Mouse (Mus musculus) embryonic facial prominence, embryonic 12.5 days (tissue): ENCODE results near the gene Dnaaf5. TPM values are rescaled to one million over a fixed set of nuclear protein-coding genes. Genes with fewer than 3 reads are reported as not detected.

Source experiments
- ATAC-seq: fragments of 200-750 bp; cut with Nextera tagmentation; 2 replicates; pipeline ENCODE4 v1.8.0; 2017; ENCODE audit not compliant: insufficient number of reproducible peaks, insufficient read depth, low FRiP score, low TSS enrichment
- H3K27ac ChIP-seq: fragments of 300-500 bp; sonication (generic); 2 replicates; pipeline ENCODE4 v1.5.1; 2016; ENCODE audit warnings: mild to moderate bottlenecking
- H3K27me3 ChIP-seq: fragments of 300-500 bp; sonication (generic); 2 replicates; pipeline ENCODE4 v1.6.1; 2016; ENCODE audit warnings: mild to moderate bottlenecking, moderate library complexity
- H3K36me3 ChIP-seq: fragments of 300-500 bp; sonication (generic); 2 replicates; pipeline ENCODE4 v1.6.1; 2016; ENCODE audit warnings: mild to moderate bottlenecking
- H3K4me1 ChIP-seq: fragments of 300-500 bp; sonication (generic); 2 replicates; pipeline ENCODE4 v1.6.1; 2016
- H3K4me2 ChIP-seq: fragments of 300-500 bp; sonication (generic); replicated peaks from 2 replicates; pipeline ENCODE4 v1.6.1; 2016; ENCODE audit warnings: mild to moderate bottlenecking, moderate library complexity
- H3K4me3 ChIP-seq: fragments of 300-500 bp; sonication (generic); 2 replicates; pipeline ENCODE4 v1.5.1; 2016; ENCODE audit warnings: mild to moderate bottlenecking
- H3K9ac ChIP-seq: fragments of 300-500 bp; sonication (generic); 2 replicates; pipeline ENCODE4 v1.6.1; 2016; ENCODE audit warnings: mild to moderate bottlenecking, moderate library complexity
- H3K9me3 ChIP-seq: fragments of 300-500 bp; sonication (generic); 2 replicates; pipeline ENCODE4 v1.6.1; 2016; ENCODE audit warnings: mild to moderate bottlenecking, moderate library complexity
- WGBS: fragments of 180-500 bp; shearing (Covaris S2); methylation state at CpG from one replicate; pipeline ENCODE4 v1.1.7; 2016; 5-methylcytosine and 5-hydroxymethylcytosine counted together
- polyA plus RNA-seq: library from polyadenylated mRNA; unstranded; fragments of >200 nt; fragmentation: Nextera tagmentation; extraction: Ambion mirVana; gene quantifications from 2 replicates; pipeline ENCODE4 v1.2.1, GENCODE M21; 2016

Dnaaf5 gene
- polyA plus RNA-seq = 6.0 TPM in 2 replicates

GRCm38 (mm10) chr5:139149681-139150602 lies at the start of gene Dnaaf5, which contains the start of gene Prkar1b:
Dnaaf5 (plus strand) TSS chr5:139150223.
Prkar1b (minus strand) TSS chr5:139150001.
- H3K27ac ChIP-seq = peak within 1 kb of the TSS; percentile 84
- H3K4me1 ChIP-seq = peaks cover 15% of the 10 kb centered on the region
- 1% methylated on average over 85 of the region's 87 CpGs for WGBS
- ATAC-seq = peak; percentile 93
- peak within 1 kb of the TSS; percentile 97 for H3K4me3 ChIP-seq
- H3K4me2 ChIP-seq = peak within 1 kb of the TSS; percentile 88
- peak within 1 kb of the TSS; percentile 85 for H3K9ac ChIP-seq
- no peaks in the 10 kb centered on the region for H3K27me3 ChIP-seq
- no peaks in the 10 kb centered on the region for H3K9me3 ChIP-seq
- peaks cover 29% of the 10 kb centered on the region for H3K36me3 ChIP-seq

- WGBS = 70% methylated on average over 6 of the region's 6 CpGs
- ATAC-seq = no peak
- Histone ChIP-seq H3K27ac (no peak overlapping the region), H3K36me3 (no peaks in the 10 kb centered on the region), H3K4me2 (no peak overlapping the region), H3K9ac (no peak overlapping the region), H3K9me3 (no peaks in the 10 kb centered on the region), H3K4me3 (no peak overlapping the region), H3K27me3 (no peaks in the 10 kb centered on the region), H3K4me1 (no peaks in the 10 kb centered on the region)
These were observed 48.2 kb upstream of the Dnaaf5 start for GRCm38 (mm10) chr5:139101783-139102182.

- Histone ChIP-seq H3K27ac (no peak overlapping the region), H3K4me2 (no peak overlapping the region), H3K4me1 (no peaks in the 10 kb centered on the region), H3K9me3 (no peaks in the 10 kb centered on the region), H3K36me3 (no peaks in the 10 kb centered on the region), H3K27me3 (no peaks in the 10 kb centered on the region), H3K9ac (no peak overlapping the region), H3K4me3 (no peak overlapping the region)
- ATAC-seq = no peak
- 74% methylated on average over 9 of the region's 9 CpGs for WGBS
These were observed 42.2 kb upstream of the Dnaaf5 start for GRCm38 (mm10) chr5:139107815-139108214.

GRCm38 (mm10) chr5:139110140-139110855 lies 39.7 kb upstream of the Dnaaf5 start:
- Histone ChIP-seq H3K4me1 (no peaks in the 10 kb centered on the region), H3K4me2 (no peak overlapping the region)
- ATAC-seq = no peak

GRCm38 (mm10) chr5:139111991-139112390 lies 38.0 kb upstream of the Dnaaf5 start:
- no peak overlapping the region for H3K27ac ChIP-seq
- no peak overlapping the region for H3K4me3 ChIP-seq
- H3K9ac ChIP-seq = no peak overlapping the region
- H3K9me3 ChIP-seq = no peaks in the 10 kb centered on the region
- H3K4me2 ChIP-seq = no peak overlapping the region
- WGBS = 86% methylated on average over 9 of the region's 9 CpGs
- no peaks in the 10 kb centered on the region for H3K27me3 ChIP-seq
- ATAC-seq = no peak
- H3K4me1 ChIP-seq = no peaks in the 10 kb centered on the region
- no peaks in the 10 kb centered on the region for H3K36me3 ChIP-seq

More at GRCm38 (mm10) chr5:139110140-139110855, 39.7 kb upstream of the Dnaaf5 start:
- no peak overlapping the region for H3K9ac ChIP-seq
- H3K36me3 ChIP-seq = no peaks in the 10 kb centered on the region
- 82% methylated on average over 2 of the region's 2 CpGs for WGBS
- no peak overlapping the region for H3K4me3 ChIP-seq
- H3K9me3 ChIP-seq = no peaks in the 10 kb centered on the region
- H3K27me3 ChIP-seq = no peaks in the 10 kb centered on the region
- no peak overlapping the region for H3K27ac ChIP-seq

GRCm38 (mm10) chr5:139112418-139112817 lies 37.6 kb upstream of the Dnaaf5 start:
- Histone ChIP-seq H3K27ac (no peak overlapping the region), H3K36me3 (no peaks in the 10 kb centered on the region), H3K9ac (no peak overlapping the region), H3K27me3 (no peaks in the 10 kb centered on the region), H3K4me3 (no peak overlapping the region), H3K9me3 (no peaks in the 10 kb centered on the region), H3K4me1 (no peaks in the 10 kb centered on the region), H3K4me2 (no peak overlapping the region)
- 0 out of 2 replicates have a peak, but pooled peaks have one; percentile 28 for ATAC-seq
- 75% methylated on average over 9 of the region's 9 CpGs for WGBS

GRCm38 (mm10) chr5:139114876-139115275 lies 35.1 kb upstream of the Dnaaf5 start:
- 83% methylated on average over 4 of the region's 4 CpGs for WGBS
- H3K36me3 ChIP-seq = no peaks in the 10 kb centered on the region
- no peak overlapping the region for H3K9ac ChIP-seq
- no peaks in the 10 kb centered on the region for H3K27me3 ChIP-seq
- H3K4me2 ChIP-seq = no peak overlapping the region
- no peaks in the 10 kb centered on the region; the same call in 1 of the 2 replicates for H3K4me1 ChIP-seq
- ATAC-seq = no peak
- H3K27ac ChIP-seq = no peak overlapping the region
- no peaks in the 10 kb centered on the region for H3K9me3 ChIP-seq
- H3K4me3 ChIP-seq = no peak overlapping the region

GRCm38 (mm10) chr5:139115507-139115906 lies 34.5 kb upstream of the Dnaaf5 start:
- H3K4me3 ChIP-seq = no peak overlapping the region

GRCm38 (mm10) chr5:139118139-139118960 lies 31.7 kb upstream of the Dnaaf5 start:
- Histone ChIP-seq H3K36me3 (no peaks in the 10 kb centered on the region), H3K27me3 (no peaks in the 10 kb centered on the region), H3K4me2 (no peak overlapping the region), H3K27ac (no peak overlapping the region), H3K4me3 (no peak overlapping the region), H3K4me1 (no peaks in the 10 kb centered on the region; the same call in 1 of the 2 replicates), H3K9me3 (no peaks in the 10 kb centered on the region), H3K9ac (no peak overlapping the region)
- 67% methylated on average over 5 of the region's 5 CpGs for WGBS
- no peak for ATAC-seq

More at GRCm38 (mm10) chr5:139115507-139115906, 34.5 kb upstream of the Dnaaf5 start:
- H3K4me2 ChIP-seq = no peak overlapping the region
- WGBS = 89% methylated on average over 7 of the region's 7 CpGs
- no peaks in the 10 kb centered on the region; the same call in 1 of the 2 replicates for H3K4me1 ChIP-seq
- ATAC-seq = no peak
- no peaks in the 10 kb centered on the region for H3K27me3 ChIP-seq
- no peaks in the 10 kb centered on the region for H3K9me3 ChIP-seq
- H3K27ac ChIP-seq = no peak overlapping the region
- no peaks in the 10 kb centered on the region for H3K36me3 ChIP-seq
- H3K9ac ChIP-seq = no peak overlapping the region

GRCm38 (mm10) chr5:139118961-139119276 lies 31.1 kb upstream of the Dnaaf5 start:
- WGBS = 75% methylated on average over 2 of the region's 2 CpGs
- H3K4me1 ChIP-seq = no peaks in the 10 kb centered on the region; the same call in 1 of the 2 replicates

GRCm38 (mm10) chr5:139125717-139126116 lies 24.3 kb upstream of the Dnaaf5 start:
- Histone ChIP-seq H3K4me2 (no peak overlapping the region), H3K9ac (no peak overlapping the region), H3K27me3 (peaks cover 19% of the 10 kb centered on the region), H3K9me3 (no peaks in the 10 kb centered on the region), H3K36me3 (no peaks in the 10 kb centered on the region), H3K27ac (no peak overlapping the region), H3K4me3 (no peak overlapping the region), H3K4me1 (0 out of 2 replicates have a peak, but pooled peaks cover 4% of the 10 kb centered on the region)
- 80% methylated on average over 3 of the region's 3 CpGs for WGBS
- no peak for ATAC-seq

More at GRCm38 (mm10) chr5:139118961-139119276, 31.1 kb upstream of the Dnaaf5 start:
- no peaks in the 10 kb centered on the region for H3K27me3 ChIP-seq
- no peaks in the 10 kb centered on the region for H3K9me3 ChIP-seq
- H3K4me2 ChIP-seq = no peak overlapping the region
- H3K36me3 ChIP-seq = no peaks in the 10 kb centered on the region
- no peak overlapping the region for H3K9ac ChIP-seq
- H3K4me3 ChIP-seq = no peak overlapping the region
- H3K27ac ChIP-seq = no peak overlapping the region
- no peak for ATAC-seq
